Mouse (Mus musculus) MEL (cell line): ENCODE results near the gene Ak1. TPM values are rescaled to one million over a fixed set of nuclear protein-coding genes. Genes with fewer than 3 reads are reported as not detected.

Experiments
- DNase-seq: peaks from one replicate; pipeline ENCODE4 v3.0.0; 2011; ENCODE audit warnings: low read depth, low spot score
- H3K27ac ChIP-seq: 2 replicates; pipeline ENCODE4 v1.5.1; 2012; ENCODE audit warnings: low read depth, mild to moderate bottlenecking, control low read depth, low read length, moderate library complexity; ENCODE audit not compliant: control insufficient read depth
- H3K27me3 ChIP-seq, 2 experiments: fragments of 150-350 bp in 1 of 2; sonication (generic) in 1 of 2; 2 replicates each; pipeline ENCODE4 v1.6.1; 2012; ENCODE audit warnings: low read length in 2 of 2, mild to moderate bottlenecking in 2 of 2, improper control_type of control experiment in 1 of 2, moderate library complexity in 1 of 2; ENCODE audit not compliant: insufficient read depth in 2 of 2, control insufficient read depth in 1 of 2
- H3K36me3 ChIP-seq, 2 experiments: 2 replicates each; pipeline ENCODE4 v1.6.1; 2012 to 2014; ENCODE audit warnings: low read length in 2 of 2, improper control_type of control experiment in 1 of 2, inconsistent platforms in 1 of 2, mild to moderate bottlenecking in 1 of 2; ENCODE audit not compliant: insufficient read depth in 2 of 2, control insufficient read depth in 1 of 2
- H3K4me1 ChIP-seq, 2 experiments: fragments of 150-350 bp in 1 of 2; sonication (generic) in 1 of 2; 2 replicates each; pipeline ENCODE4 v1.6.1; 2012; ENCODE audit warnings: low read length in 2 of 2, improper control_type of control experiment in 1 of 2, mild to moderate bottlenecking in 1 of 2; ENCODE audit not compliant: insufficient read depth in 2 of 2, control insufficient read depth in 1 of 2
- H3K4me3 ChIP-seq, 2 experiments: fragments of 150-350 bp in 1 of 2; sonication (generic) in 1 of 2; 2 replicates each; pipeline ENCODE4 v1.5.1; 2012; ENCODE audit warnings: low read depth in 2 of 2, low read length in 2 of 2, mild to moderate bottlenecking in 2 of 2, moderate library complexity in 2 of 2, control low read depth in 1 of 2, improper control_type of control experiment in 1 of 2; ENCODE audit not compliant: control insufficient read depth in 1 of 2, insufficient read depth in 1 of 2
- H3K79me2 ChIP-seq: 2 replicates; pipeline ENCODE4 v1.6.1; 2012; ENCODE audit warnings: mild to moderate bottlenecking, low read length, moderate library complexity; ENCODE audit not compliant: control insufficient read depth, poor library complexity, insufficient read depth
- H3K9ac ChIP-seq: 2 replicates; pipeline ENCODE4 v1.6.1; 2012; ENCODE audit warnings: low read depth, mild to moderate bottlenecking, control low read depth, low read length, moderate library complexity; ENCODE audit not compliant: control insufficient read depth, poor library complexity, severe bottlenecking
- H3K9me3 ChIP-seq: fragments of 150-350 bp; sonication (generic); replicated peaks from 2 replicates; pipeline ENCODE4 v1.6.1; 2012; ENCODE audit warnings: mild to moderate bottlenecking, low read length, improper control_type of control experiment, moderate library complexity; ENCODE audit not compliant: insufficient read depth
- BHLHE40 ChIP-seq: IDR thresholded peaks from 2 replicates; pipeline ENCODE4 v1.6.1; 2012; ENCODE audit warnings: low read depth, mild to moderate bottlenecking, inconsistent platforms, low read length, improper control_type of control experiment, borderline replicate concordance
- CHD2 ChIP-seq: IDR thresholded peaks from 2 replicates; pipeline ENCODE4 v1.6.1; 2011; ENCODE audit warnings: low read length, improper control_type of control experiment
- CTCF ChIP-seq, 3 experiments: IDR thresholded peaks in 2 of 3; conservative IDR thresholded peaks in 1 of 3; 2 replicates each; pipeline ENCODE4 v1.5.1; 2011 to 2012; ENCODE audit warnings: low read length in 3 of 3, low read depth in 2 of 3, mild to moderate bottlenecking in 2 of 3, improper control_type of control experiment in 1 of 3, inconsistent platforms in 1 of 3, mixed read lengths in 1 of 3, moderate library complexity in 1 of 3; ENCODE audit not compliant: control insufficient read depth in 1 of 3, insufficient read depth in 1 of 3, poor library complexity in 1 of 3, severe bottlenecking in 1 of 3
- ELF1 ChIP-seq: IDR thresholded peaks from 2 replicates; pipeline ENCODE4 v1.6.1; 2014; ENCODE audit warnings: low read depth, mild to moderate bottlenecking, inconsistent platforms, low read length, improper control_type of control experiment, moderate library complexity
- ETS1 ChIP-seq: IDR thresholded peaks from 2 replicates; pipeline ENCODE4 v1.6.1; 2012; ENCODE audit warnings: low read depth, mild to moderate bottlenecking, inconsistent platforms, low read length, improper control_type of control experiment, moderate library complexity
- GABPA ChIP-seq: IDR thresholded peaks from 2 replicates; pipeline ENCODE4 v1.6.1; 2012; ENCODE audit warnings: low read depth, mild to moderate bottlenecking, inconsistent platforms, low read length, improper control_type of control experiment, moderate library complexity
- GATA1 ChIP-seq: IDR thresholded peaks from 2 replicates; pipeline ENCODE4 v1.6.1; 2011; ENCODE audit warnings: low read depth, low read length, improper control_type of control experiment
- JUND ChIP-seq: IDR thresholded peaks from 2 replicates; pipeline ENCODE4 v1.6.1; 2011; ENCODE audit warnings: low read depth, mild to moderate bottlenecking, improper control_type of control experiment, low read length
- KAT2A ChIP-seq: conservative IDR thresholded peaks from 2 replicates; pipeline ENCODE4 v1.6.1; 2012; ENCODE audit warnings: low read depth, low read length, improper control_type of control experiment, inconsistent platforms
- MAFK ChIP-seq: IDR thresholded peaks from 2 replicates; pipeline ENCODE4 v1.6.1; 2011; ENCODE audit warnings: low read depth, mild to moderate bottlenecking, low read length, improper control_type of control experiment, borderline replicate concordance
- MYB ChIP-seq: IDR thresholded peaks from 2 replicates; pipeline ENCODE4 v1.6.1; 2011; ENCODE audit warnings: mild to moderate bottlenecking, low read depth, low read length, improper control_type of control experiment
- MYC ChIP-seq: IDR thresholded peaks from 2 replicates; pipeline ENCODE4 v1.6.1; 2011; ENCODE audit warnings: low read depth, mild to moderate bottlenecking, low read length, improper control_type of control experiment, moderate library complexity
- NRF1 ChIP-seq: IDR thresholded peaks from 2 replicates; pipeline ENCODE4 v1.6.1; 2014; ENCODE audit warnings: low read depth, mild to moderate bottlenecking, inconsistent platforms, low read length, improper control_type of control experiment, moderate library complexity; ENCODE audit not compliant: poor library complexity, insufficient read depth, severe bottlenecking
- RAD21 ChIP-seq: IDR thresholded peaks from 2 replicates; pipeline ENCODE4 v1.6.1; 2011; ENCODE audit warnings: mild to moderate bottlenecking, low read depth, low read length, improper control_type of control experiment
- RCOR1 ChIP-seq: IDR thresholded peaks from 2 replicates; pipeline ENCODE4 v1.6.1; 2012; ENCODE audit warnings: low read depth, mild to moderate bottlenecking, inconsistent platforms, low read length, improper control_type of control experiment
- SIN3A ChIP-seq: IDR thresholded peaks from 2 replicates; pipeline ENCODE4 v1.6.1; 2012; ENCODE audit warnings: low read length, improper control_type of control experiment, inconsistent platforms
- SMC3 ChIP-seq: IDR thresholded peaks from 2 replicates; pipeline ENCODE4 v1.6.1; 2011; ENCODE audit warnings: low read depth, low read length, improper control_type of control experiment
- TAL1 ChIP-seq: IDR thresholded peaks from 2 replicates; pipeline ENCODE4 v1.6.1; 2012; ENCODE audit warnings: mild to moderate bottlenecking, inconsistent platforms, low read length, moderate library complexity, mixed read lengths
- TBP ChIP-seq: IDR thresholded peaks from 2 replicates; pipeline ENCODE4 v1.8.0; 2011; ENCODE audit warnings: low read depth, low read length, improper control_type of control experiment
- USF1 ChIP-seq: IDR thresholded peaks from 2 replicates; pipeline ENCODE4 v1.6.1; 2014; ENCODE audit warnings: low read depth, mild to moderate bottlenecking, inconsistent platforms, low read length, improper control_type of control experiment, moderate library complexity
- ZNF384 ChIP-seq: IDR thresholded peaks from 2 replicates; pipeline ENCODE4 v1.6.1; 2012; ENCODE audit warnings: low read depth, mild to moderate bottlenecking, inconsistent platforms, low read length, improper control_type of control experiment
- polyA plus RNA-seq, 2 experiments: library from polyadenylated mRNA; stranded (reverse) in 1 of 2; unstranded in 1 of 2; fragments of >175 nt in 1 of 2; fragments of >200 nt in 1 of 2; gene quantifications; 2 replicates each; pipeline versions ENCODE4 v1.2.1 to v1.2.4; 2012; ENCODE audit warnings: low replicate concordance in 2 of 2, low read depth in 1 of 2; ENCODE audit not compliant: insufficient read length in 2 of 2, insufficient read depth in 1 of 2, missing spikeins in 1 of 2
- total RNA-seq: library from RNA; depleted of rRNA; stranded (reverse); fragments of 300-350 nt; gene quantifications from 2 replicates; pipeline ENCODE4 v1.2.3, GENCODE M21; 2012

Gene Ak1
- total and polyA plus RNA-seq, 3 experiments, result 0.12 to 0.13 TPM; not detected in 1

DNA sequence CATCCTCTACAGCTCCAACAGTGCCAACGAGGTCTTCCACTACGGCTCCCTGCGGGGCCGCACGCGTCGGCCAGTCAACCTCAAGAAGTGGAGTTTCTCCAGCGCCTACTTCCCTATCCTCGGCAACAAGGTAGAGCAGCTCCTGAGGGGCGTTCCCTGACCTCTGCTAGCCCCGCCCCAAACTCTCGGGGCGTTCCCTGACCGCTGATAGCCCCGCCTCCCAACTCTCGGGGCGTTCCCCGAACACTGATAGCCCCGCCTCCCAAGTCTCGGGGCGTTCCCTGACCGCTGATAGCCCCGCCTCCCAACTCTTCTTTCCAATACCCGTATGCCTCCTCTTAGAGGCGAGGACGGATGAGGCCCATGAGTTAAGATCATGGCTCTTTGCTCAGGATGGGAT, 9.3 kb upstream of the Ak1 start:
- Histone ChIP-seq H3K27ac (no peak overlapping the region), H3K4me3 (no peak overlapping the region), H3K4me1 (peaks cover 6 to 26% of the 10 kb centered on the region in 2 experiments), H3K27me3 (no peaks in the 10 kb centered on the region), H3K9me3 (no peaks in the 10 kb centered on the region), H3K36me3 (peaks cover 1 to 6% of the 10 kb centered on the region in 2 experiments; a peak in 2 of 4 replicates), H3K9ac (no peak overlapping the region), H3K79me2 (0 out of 2 replicates have a peak, but pooled peaks cover 2% of the 10 kb centered on the region)
- no peak for DNase-seq
- TF ChIP-seq GATA1 (no peak), TBP (no peak)

DNA sequence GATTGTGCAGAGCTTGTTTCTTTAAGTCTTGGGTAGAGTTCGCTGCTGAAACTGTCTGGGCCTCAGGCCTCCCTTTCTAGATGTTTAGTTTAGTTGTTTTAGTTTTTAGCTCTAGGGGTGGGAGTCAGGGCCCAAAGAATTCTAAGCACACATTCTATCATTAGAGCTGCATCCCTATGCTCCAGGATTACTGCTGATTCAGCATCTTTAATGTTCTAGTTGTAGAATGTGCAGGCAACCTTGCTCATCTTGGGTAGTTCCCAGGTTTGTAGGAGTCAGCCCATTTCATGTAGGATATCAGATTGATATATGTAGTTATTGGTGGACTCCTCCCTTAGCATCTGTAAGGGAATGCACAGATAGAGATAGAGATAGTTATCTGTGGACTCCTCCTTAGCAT, 4.4 kb upstream of the Ak1 start:
- Histone ChIP-seq H3K9ac (no peak overlapping the region), H3K27ac (no peak overlapping the region), H3K36me3 (peaks cover 1 to 11% of the 10 kb centered on the region in 2 experiments; a peak in 2 of 4 replicates), H3K4me3 (no peak overlapping the region), H3K4me1 (peaks cover 2 to 17% of the 10 kb centered on the region in 2 experiments; a peak in 3 of 4 replicates), H3K9me3 (no peaks in the 10 kb centered on the region), H3K27me3 (no peaks in the 10 kb centered on the region), H3K79me2 (no peaks in the 10 kb centered on the region)
- peak; percentile 93 for TF ChIP-seq MAFK
- no peak for TF ChIP-seq TAL1
- TF ChIP-seq MYB, result no peak
- no peak for DNase-seq

DNA sequence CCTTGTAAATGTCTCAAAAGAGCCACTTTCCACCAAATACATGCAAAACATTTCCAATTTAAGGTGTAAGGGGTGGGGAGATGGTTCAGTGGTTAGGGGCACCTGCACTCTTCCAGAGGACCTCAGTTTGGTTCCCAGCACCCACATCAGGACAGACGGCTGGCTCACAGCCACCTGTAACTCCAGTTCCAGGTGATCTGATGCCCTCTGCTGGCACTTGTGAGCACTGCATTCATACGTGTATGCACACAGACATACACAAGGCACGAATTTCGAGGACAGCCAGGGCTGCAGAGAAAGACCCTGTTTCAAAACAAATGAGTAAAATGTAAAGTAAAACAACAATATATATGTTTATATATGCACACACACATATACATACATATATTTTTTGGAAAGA, 4.0 kb upstream of the Ak1 start:
- no peak overlapping the region for H3K27ac ChIP-seq
- TF ChIP-seq SMC3 (peak; percentile 45), CTCF (IDR thresholded peaks at IDR 0.05 in 2 of 3, conservative IDR thresholded peaks at IDR 0.05 in 1 of 3; ENCODE audit: control insufficient read depth in 1 of 3, insufficient read depth in 1 of 3, low read depth in 2 of 3, low read length in 3 of 3, poor library complexity in 1 of 3, severe bottlenecking in 1 of 3) (peak; percentile 56 to 65 (median 62)), RAD21 (peak; percentile 41), ZNF384 (no peak)
- TF ChIP-seq, all 39 proteins: peak for 3
- Histone ChIP-seq H3K4me1 (peaks cover 2 to 17% of the 10 kb centered on the region in 2 experiments; a peak in 3 of 4 replicates), H3K36me3 (peaks cover 1 to 11% of the 10 kb centered on the region in 2 experiments; a peak in 2 of 4 replicates), H3K4me3 (no peak overlapping the region), H3K9ac (no peak overlapping the region), H3K79me2 (no peaks in the 10 kb centered on the region), H3K9me3 (no peaks in the 10 kb centered on the region), H3K27me3 (no peaks in the 10 kb centered on the region)
- peak; percentile 56 for DNase-seq

DNA sequence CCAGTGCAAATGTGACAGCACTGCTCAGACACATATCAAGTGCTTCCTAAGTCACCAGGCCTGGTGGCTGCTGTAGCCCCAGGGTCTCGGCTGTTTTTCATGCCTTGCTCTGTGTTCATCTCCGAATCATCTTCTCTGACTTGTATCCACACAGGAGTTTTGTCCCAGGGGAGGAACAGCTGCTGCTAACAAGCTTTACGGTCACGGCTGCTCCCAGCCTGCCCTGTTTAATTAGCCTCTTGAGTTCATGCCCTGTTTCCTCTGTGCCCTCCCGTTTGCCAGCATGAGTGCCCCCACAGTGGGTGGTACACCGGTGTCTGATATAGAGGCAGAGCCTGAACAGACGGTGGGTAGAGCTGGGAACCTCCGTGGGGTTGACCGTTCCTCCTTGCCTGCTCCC, 3.5 kb upstream of the Ak1 start:
- Histone ChIP-seq H3K79me2 (no peaks in the 10 kb centered on the region), H3K36me3 (peaks cover 1 to 11% of the 10 kb centered on the region in 2 experiments; a peak in 2 of 4 replicates), H3K9ac (no peak overlapping the region), H3K27ac (no peak overlapping the region), H3K4me1 (peaks cover 2 to 17% of the 10 kb centered on the region in 2 experiments; a peak in 3 of 4 replicates), H3K27me3 (no peaks in the 10 kb centered on the region), H3K9me3 (no peaks in the 10 kb centered on the region), H3K4me3 (no peak overlapping the region)
- TF ChIP-seq SIN3A (no peak), GABPA (no peak), ETS1 (no peak), USF1 (no peak), ELF1 (no peak), RCOR1 (no peak), CHD2 (no peak), BHLHE40 (no peak), NRF1 (no peak), JUND (no peak), ZNF384 (no peak), TBP (no peak), KAT2A (no peak), MYC (no peak)
- no peak for DNase-seq
